Mouse (Mus musculus) ES-CJ7 (cell line): ENCODE measurements at regions not wholly inside any gene's neighbourhood (a gene's known extent, or its start where the extent isn't known, plus 50 kb on each side); places are given as distances from the start of the nearest gene placed in this dataset.

Source experiments
- DNase-seq: peaks from one replicate; pipeline ENCODE4 v3.0.0; 2011; ENCODE audit warnings: low read depth, low spot score

DNA sequence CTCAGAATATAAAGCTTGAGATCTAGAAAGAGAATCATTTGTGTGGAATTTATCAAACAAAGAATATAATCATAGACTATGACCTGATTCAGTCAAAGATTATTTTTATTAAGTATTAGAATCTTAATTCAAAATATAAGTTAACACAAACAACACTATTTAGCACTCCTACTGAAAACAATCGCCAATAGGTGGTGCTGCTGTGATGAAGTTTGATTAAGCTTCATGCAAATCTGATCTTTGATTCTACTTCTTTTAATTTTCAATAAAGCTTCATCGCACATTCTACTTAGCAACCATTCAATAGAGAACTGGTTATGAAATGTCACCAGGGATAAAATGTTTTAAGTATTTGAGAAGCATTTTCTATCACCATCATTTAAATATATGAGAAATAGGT lies 1509.9 kb upstream of the Pcdh7 start:
- peak; percentile 5 for DNase-seq

DNA sequence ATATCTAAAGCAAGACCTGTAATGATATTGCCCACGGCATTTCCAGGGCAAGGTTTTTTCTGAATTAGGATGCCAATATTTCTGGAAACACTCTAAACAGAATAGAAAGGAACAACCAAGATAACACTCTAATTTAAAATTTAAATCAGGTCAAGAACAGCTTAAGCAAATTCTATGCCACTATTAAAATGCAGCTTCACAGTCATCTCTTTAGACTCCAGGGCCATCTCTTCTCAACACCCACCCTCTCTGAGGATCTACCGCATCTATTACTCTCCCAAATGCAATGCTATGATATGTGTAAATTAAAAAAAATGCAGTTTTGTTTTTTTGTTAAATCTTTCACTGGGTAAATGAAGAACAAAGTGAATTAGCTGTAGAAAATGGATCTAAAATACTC lies 1501.9 kb upstream of the Pcdh7 start:
- DNase-seq, result no peak

DNA sequence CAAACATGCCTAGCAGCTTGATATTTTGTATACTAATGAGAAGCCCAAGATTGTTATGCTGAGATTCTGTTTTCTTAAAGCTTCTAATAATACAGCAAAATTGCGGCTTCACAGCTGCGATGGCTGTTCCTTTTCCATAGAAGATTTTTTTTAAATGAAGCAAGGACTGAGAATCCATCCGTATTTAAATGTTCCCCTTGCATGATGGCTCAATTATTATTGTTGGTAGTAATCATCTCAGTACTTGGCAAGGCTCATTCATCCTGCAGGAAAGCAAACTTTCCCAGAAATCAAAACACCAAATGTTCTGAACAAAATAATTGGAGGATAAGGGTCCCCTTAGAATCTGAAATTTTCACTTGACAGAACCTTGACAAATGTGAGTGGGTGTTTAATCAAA lies 1451.6 kb upstream of the Pcdh7 start:
- DNase-seq, result no peak

DNA sequence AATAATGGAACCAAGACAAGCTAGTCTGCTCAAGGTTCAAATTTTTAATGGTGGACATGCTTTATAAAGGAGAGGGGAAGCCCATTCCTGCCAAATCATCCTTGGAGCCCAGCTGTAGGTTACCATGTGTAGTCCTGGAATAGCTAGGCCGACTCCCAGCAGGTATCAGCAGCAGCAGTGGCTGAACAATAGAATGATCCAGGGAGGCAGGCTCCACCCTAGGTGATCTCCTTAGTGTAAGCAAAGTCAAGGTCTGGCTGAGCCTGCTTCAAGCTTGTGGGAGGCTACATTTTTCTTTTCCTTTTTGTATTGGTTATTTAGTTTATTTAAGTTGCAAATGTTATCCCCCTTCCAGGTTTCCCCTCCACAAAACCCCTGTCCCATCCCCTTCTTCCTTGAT lies 1426.1 kb upstream of the Pcdh7 start:
- DNase-seq, result peak; percentile 74
